Mouse (Mus musculus) yolk sac, embryonic 10.5 days (tissue): Measurements from ENCODE around the gene A330070K13Rik.

Experiments
- DNase-seq: peaks from one replicate; pipeline ENCODE4 v3.0.0-alpha.2; 2017; ENCODE audit warnings: low spot score

A330070K13Rik gene

DNA sequence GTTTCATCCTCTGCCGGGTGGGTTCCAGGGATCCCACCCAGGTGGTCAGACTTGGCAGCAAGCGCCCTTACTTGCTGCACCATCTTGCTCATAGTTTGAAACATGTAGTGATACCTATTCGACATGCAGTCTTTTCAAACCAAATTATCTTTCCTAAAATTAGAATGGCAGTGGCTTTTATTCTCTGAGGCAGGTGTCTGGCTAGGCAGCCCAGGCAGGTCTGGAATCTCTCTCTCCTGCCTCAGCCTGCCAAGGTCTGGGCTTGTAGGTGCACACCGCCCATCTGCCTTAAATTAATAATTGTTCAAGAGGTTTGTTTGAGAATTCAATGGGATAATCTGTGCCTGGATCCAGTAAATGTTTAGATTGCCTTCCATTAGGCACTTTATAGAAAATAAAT lies 53.6 kb downstream of the A330070K13Rik start:
- DNase-seq, result no peak

- DNase-seq, result no peak
Observed at GRCm38 (mm10) chr5:130329889-130330288, 54.5 kb downstream of the A330070K13Rik start.
